Mouse (Mus musculus) layer of hippocampus, adult 8-10 months (tissue): Measurements from ENCODE around the gene Fam219b. TPM values are rescaled to one million over a fixed set of nuclear protein-coding genes. Genes with fewer than 3 reads are reported as not detected.

ENCODE experiments used
- DNase-seq, 2 experiments: peaks; one replicate each; pipeline ENCODE4 v3.0.0; 2022; ENCODE audit warnings: low spot score in 2 of 2
- total RNA-seq, 4 experiments: library from RNA; stranded (reverse); gene quantifications; 2 replicates each; pipeline ENCODE4 v1.2.4; 2022

Fam219b gene
- 10 to 100 TPM; 16.0 to 23.5 (median 20.0) TPM for total RNA-seq

DNA sequence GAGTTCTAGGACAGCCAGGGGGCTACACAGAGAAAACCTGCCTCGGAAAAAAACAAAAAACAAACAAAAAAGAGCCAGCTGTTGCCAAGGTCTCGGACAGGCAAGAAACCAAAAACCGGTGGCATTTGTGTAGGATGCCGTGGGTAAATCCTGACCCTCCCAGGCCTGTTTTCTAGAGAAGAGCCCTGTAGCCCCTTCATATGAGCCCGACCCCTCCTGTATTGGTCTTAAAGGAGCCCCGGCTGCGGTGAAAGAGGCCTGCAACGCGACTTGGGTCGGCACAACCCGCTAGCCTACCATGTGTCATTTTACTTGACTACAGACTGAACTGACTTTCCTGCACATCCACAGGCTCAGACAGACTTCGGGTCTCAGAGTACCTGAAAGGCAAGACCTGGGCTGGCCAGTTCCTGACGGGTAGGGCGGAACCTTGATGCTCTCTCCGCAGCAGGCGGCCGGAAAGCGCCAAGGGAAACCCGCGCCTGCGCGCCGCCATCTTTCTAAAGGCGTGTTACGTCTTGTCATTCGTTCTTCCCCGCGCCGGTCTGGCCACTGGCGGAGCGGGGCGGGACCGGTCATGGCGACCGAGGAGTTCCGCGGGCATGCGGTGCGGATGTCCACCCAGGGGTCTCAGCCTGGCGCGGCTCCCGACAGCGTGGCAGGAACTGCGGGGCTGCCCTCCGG lies at the start of gene Fam219b:
Fam219b (plus strand) TSS at position 485 of the 684 bp plus-strand sequence.
- peak; percentile 89 to 92 for DNase-seq

DNA sequence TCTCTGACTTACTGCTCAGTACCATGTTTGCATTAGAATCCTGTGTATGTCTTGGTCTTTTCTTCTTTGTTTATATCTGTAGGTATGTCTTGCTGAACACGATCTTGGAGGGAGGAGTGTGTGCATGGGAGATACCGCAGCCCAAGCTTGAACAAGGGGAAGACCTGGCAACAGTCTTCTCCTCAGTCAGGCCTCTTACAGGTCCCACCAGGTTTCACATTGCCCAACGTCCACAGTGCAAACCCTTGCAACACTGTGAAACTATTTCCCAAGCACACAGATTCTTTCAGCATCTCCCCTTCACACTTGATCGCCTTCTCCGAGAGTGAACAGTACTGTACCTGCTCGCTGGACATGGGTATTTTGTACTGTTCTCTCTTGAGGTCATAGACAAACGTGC lies 49.5 kb upstream of the Fam219b start:
- DNase-seq = no peak

DNA sequence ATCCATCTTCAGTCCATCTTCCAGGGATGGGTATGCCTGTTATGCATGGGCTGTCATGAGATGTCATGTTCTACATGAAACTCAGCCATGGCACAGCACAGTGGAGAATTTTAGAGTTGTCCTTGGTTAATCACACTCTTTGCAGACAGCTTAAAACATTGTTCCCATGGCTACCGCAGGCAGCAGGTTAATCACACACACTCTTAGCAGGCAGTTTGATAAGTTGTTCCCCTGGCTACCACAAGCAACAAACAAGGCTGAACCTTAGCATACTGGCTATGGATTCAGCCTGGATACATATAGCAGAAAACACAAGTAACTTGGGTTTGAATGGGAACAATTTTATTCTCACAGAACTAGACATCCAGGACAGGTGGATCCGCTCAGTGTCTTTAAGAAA lies 43.8 kb upstream of the Fam219b start:
- DNase-seq = no peak

DNA sequence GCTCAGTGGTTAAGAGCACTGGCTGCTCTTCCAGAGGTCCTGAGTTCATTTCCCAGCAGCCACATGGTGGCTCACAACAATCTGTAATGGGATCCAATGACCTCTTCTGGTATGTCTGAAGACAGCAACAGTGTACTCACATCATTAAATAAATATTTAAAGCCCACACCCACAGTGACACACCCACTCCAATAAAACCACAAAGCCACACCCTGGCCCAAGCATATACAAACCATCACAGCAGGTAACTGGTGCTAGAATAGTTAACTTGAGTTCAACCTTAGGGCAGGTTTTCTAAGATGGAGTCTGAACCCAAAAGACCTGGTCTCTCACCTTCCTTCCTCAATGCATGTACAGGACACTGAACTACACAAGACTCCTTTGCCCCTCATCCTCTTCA lies 42.4 kb upstream of the Fam219b start:
- DNase-seq = no peak

DNA sequence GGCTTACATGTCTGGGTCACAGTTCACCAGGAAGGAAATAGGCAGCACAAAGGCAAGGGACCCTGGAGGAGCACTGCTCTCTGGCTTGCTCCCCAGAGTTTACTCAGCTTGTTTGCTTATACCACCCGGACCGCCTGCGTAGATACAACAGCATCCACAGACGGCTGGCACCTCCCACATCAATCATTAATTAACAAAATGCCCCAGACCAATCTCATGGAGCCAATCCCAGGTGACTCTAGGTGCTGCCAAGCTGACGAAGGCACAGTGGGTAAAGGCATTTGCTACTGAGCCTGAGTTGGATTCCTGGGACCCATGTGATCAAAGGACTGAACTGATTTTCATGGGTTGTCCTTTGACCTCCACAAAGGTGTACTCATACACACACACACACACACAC lies 40.1 kb upstream of the Fam219b start:
- DNase-seq = no peak

DNA sequence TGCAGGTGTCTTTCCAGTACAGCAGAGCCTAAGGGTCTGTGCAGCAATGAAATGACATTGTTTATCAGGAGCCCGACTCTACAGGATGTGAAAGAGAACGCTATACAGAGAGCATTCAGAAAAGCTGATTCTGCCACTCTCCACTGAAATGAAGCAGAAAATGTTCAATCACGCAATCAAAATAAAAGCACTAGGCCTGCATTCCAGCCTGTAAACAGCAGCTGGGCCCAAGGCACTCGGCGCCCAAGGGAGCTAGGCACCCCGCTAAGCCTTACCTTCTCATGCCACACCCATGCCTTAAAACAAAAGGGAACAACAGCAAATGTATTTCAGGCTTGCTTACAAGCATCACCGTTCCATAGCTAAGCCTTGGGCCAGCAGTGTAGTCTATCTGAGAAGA lies 38.8 kb upstream of the Fam219b start:
- DNase-seq = no peak

DNA sequence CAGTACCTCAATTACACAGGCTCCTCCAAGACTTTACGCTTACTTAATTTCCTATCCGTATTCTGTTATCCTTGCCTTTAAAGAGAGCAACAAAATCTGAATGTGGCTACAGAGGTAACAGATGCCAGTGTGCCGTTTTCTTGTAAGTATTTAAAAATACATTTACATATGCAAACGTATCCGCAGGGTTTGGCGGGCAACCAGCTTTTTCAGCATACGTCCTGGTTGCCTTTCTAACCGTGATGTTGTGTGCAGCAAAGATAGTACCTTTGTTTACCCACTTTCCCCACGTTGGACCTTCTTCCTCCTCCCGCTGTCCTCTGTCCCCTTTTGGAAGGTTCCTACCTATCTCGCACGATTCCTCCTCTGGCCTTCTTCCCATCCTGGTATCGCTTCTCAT lies 35.9 kb upstream of the Fam219b start:
- DNase-seq = no peak

DNA sequence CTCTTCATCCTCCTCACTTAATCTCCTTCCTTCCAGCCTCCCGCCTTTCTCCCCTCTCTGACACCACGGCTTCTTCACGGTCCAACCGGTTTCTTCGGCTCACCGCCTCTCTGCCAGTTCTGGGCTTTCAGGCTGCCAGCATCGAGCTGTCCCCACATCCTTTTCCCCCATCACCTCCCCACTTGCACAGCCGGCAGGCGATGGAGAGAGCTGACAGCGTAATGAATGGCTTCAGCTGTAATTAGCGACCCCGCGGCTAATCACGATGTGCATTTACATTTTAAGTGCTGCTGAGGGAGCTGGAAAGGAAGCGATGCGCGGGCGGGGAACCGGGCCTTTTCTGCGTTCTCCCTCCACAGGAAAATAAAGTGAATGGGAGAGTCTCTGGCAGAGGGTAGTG lies 35.5 kb upstream of the Fam219b start:
- no peak for DNase-seq

DNA sequence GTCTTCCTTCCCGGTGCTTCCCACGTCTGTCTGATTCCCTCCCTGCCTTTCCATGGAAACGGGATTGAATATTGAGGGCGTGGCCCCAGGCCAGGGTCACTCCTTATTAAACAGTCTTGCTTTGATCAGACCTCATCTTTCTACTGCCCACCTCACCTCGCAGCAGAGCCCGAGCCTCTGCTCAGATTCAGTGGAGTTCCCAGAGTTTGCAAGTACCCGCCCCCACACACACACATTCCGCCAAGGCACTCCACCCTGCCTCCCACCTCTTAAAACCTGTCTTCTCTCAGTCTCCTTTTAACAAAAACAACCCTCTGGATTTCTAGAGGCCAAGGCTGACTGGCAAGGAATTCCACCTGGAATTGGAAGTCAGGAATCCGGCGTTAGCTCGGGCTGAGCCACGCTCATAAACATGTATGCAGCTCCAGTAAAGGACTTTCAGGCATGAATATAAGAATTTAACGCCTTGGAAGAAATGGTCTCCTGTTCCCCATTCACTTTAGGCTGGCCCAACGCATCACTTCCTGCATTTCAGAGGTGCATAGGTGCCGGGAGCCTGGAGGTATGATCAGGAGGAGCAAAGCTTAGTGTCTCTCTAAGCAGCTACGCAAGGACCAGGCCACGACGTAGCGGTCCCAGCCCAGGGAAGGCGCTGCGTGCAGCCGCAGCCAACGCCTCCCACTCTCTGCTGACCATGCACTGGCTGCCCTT lies 34.3 kb upstream of the Fam219b start:
- DNase-seq = no peak

DNA sequence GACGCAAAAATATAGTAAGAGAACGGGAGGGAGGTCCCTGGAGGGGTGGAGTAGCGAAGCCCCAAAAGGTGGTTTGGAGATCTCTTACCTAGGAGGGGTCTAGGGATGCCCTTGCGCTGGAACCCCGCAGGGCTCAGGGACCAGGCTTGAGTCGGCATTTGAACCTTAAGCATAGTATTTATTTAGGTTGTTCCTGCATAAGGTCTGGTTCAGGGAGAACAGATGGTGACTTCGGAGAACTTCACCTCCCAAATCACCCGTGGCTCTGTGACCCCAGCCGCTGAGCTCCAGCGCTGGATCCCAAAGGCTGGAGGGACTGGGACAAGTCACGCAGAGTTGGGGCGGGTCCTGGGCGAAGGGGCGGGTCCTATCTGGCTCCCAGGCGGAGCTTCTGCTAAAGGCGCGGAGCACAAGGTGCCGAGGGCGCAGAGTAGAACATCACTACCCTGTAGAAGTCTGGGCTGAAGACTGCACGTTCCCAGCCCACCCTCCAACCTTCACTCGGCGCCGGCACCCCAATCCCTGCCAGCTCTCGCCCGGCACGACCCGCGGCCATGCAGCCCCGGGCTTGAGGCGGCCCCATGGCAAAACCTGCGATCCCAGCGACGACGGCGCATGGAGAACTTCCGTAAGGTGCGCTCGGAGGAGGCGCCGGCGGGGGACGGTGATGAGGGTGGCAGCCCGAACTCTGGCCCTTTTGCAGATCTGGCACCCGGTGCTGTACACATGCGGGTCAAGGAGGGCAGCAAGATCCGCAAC lies 33.5 kb upstream of the Fam219b start, which contains the start of gene Rpp25:
Rpp25 (plus strand) TSS at position 405 of the 759 bp plus-strand sequence.
- peak in 1 of 2 experiments; percentile 22 for DNase-seq

DNA sequence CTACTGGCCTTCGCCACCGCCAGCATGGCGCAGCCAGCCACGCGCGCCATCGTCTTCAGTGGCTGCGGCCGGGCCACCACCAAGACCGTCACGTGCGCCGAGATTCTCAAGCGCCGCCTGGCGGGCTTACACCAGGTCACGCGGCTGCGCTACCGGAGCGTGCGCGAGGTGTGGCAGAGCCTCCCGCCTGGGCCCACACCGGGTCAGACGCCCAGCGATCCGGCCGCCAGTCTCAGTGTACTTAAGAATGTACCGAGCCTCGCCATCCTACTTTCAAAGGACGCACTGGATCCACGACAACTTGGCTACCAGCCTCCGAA lies 33.0 kb upstream of the Fam219b start:
- peak in 1 of 2 experiments; percentile 25 for DNase-seq

DNA sequence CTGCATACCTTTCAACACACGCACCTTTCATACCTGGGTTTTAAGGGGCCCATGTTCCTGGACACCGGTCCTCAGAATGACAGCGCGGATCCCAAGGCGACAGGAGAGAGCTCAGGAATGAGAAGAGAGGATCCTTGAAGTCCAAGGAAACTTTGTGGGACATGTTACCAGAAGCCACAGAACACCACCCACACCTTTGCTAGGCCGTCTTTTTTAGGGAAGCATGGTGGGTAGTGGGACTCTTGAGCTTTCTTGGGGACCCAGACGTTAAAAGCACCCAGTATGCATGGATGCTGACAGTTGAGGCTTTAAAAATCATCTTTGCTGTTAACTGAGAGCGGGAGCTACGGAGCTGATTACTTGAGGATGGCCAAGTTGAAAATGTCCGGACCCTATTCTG lies 32.4 kb upstream of the Fam219b start:
- no peak for DNase-seq

DNA sequence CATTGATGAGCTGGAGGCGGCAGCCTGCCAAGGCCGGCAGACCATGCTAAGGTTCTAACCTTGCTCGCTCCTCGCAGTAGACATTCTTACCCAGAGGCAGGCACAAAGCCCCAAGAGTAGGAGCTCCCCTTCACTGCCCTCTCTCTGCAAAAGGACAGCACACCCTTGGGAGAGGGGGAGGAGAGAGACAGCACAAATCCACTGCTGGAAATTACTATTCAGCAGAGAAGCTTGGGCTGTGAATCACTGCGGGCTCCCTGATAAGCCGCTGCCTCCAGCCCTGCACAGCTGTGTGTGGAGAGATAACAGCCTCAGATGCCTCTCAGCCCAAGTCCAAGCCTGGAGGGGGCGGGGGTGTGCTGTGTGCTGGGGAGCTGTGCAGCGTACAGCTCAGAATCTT lies 31.6 kb upstream of the Fam219b start:
- peak in 1 of 2 experiments; percentile 33 for DNase-seq

DNA sequence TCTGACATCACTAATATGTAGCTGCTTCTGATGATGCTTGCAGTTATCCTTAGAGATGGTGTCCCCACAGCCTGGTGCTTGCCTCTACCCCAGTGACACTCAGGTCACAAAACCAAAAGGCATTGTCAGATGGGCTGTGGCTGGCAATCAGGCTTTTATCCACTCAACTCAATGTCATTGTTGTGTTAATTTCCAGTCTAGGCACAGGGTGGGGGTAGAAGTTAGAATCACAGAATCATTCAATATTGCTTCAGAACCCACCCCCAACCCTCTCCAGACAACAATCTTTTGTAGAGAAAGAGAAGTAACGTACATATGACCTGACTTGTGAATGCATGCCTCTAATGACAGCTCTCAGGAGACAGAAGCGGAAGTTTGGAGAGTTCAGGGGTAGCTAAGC lies 26.8 kb upstream of the Fam219b start:
- DNase-seq = no peak

DNA sequence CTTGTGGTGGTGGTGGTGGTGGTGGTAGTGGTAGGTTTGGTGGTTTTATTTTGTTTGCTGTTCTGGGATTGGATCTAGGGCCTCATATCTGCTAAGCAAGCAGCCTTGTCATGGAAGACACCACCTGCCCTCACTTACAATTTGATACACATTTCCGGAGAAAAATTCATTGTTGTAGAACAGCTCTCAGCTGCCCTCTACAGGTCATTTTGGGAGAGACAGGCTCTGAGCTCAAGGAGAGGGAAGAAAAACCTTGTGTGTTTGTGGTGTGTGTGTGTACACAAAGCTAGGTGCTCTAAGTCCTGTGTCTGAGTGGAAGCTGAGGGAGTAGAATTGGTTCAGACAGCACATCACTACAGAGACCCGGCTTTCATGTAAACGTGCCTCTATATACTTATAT lies 20.2 kb upstream of the Fam219b start:
- DNase-seq = peak in 1 of 2 experiments; percentile 64

DNA sequence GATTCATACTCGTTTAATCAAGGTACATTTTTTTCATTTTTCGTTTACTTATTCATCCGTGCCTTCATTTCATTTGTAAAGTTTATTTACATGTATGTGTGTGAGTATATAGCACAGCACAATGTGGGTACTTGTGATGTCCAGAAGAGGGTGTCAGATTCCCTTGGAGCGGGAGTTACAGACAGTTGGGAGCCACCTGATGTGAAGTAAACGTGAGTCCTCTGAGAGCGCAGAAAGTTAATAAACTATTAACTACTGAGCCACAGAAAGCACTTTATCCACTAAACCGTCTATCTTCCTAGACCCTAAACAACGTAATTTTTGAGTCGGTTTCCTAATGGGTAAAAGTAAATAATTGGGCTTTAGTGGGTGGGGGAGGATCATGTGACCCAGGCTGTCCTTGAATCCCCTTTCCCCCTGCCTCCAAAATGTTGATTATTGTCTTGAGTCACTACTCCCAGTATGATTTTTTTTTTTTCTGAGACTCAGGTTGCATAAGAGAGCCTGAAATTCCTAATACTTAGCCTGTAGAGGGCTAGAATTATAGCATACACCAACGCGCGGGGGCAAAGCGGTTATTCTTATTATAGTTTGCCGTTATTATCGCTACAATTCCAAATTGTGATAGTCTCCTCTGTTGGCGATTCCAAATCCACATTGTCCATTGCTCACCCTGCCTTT lies 16.8 kb upstream of the Fam219b start:
- no peak for DNase-seq

DNA sequence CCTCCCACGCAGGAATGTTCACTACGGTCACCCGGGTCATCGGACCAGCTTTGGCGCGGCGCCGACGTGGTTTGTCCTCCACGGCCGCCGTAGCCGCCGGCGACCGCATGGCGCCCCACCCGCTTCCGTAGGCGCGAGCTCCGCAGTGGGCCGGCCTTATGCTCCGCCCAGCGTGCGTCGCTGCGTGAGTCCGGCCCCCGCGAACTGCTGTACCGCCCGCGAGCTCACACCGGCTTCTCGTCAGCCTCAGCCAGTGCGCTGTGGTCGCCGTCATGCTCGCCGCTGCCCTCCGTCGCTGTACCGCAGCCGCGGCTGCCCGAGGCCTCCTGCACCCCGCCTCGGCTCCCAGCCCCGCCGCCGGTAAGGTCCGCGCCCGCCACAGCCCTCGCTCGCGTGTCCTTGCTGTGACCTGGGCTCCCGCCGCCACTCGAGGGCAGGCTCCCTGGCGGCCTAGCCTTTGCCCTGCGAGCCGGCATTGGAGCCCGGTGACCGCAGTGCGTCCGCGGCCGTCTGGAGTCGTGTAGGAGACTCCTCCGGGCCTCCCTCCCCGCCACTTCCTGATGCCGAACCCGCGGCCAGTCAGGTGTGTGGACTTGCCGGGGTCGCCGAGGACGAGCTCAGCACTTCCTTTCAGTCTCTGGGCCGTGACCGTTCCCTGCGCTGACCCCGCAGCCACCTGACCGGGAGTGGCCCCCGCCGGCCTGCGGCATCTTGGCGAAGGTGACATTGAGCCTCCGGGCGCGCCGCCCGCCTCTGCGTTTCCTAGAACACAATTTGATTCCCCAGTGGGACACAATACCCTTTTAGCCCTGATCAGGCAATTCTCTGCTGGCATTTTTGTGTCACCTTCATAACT lies 16.0 kb upstream of the Fam219b start, which contains the start of gene Cox5a:
Cox5a (plus strand) TSS at position 219 of the 856 bp plus-strand sequence.
- peak; percentile 86 to 94 for DNase-seq

DNA sequence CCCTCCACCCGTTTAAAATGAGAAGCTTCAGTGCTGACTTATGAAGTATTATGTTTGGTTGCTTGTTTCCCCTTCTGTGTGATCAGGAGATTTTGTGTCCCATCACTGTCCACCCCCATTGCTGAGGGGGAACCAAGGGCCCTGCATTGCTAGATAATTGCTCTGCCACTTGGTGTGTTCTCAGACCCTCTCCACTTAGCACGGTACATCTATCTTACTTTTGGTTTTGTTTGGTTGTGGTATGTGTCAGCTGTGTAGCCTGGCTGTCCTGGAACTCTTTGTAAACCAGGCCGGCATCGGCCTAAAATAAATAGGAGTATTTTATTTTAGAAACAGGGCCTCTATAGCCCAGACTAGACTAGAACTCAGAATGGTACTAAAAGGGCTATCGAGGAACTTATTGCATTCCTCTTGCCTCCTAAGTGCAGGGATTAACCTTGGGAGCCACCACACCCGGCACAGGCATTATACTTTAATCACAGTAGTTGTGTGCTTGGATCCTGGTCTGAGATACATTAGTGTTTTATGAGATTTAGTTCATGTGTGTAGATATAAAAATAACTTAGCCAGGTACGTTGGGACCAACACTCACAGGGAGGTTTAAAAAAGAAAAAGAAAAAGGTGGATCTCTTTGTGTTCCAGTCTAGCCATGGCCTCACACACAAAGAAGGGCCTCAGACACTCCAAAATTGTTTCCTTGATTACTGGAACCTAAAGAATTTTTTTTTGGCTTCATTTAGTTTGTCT lies 15.0 kb upstream of the Fam219b start:
- DNase-seq = no peak

DNA sequence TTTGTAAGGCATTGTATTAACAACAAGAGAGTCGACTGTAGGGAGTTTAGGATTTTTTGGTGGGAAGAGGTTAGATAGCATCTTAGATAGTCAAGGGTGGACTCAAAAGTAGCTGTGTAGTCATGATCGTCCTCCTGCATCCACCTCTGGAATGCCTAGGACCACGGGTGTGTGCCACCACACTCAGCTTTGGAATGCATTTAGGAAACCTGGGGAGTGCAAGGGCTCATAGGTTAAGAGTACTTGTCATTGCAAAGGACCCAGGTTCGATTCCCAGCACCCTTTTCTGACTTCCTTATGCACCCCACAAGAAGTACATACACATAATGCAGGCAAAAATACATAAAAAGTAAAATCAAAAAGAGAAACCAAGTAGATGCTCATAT lies 14.5 kb upstream of the Fam219b start:
- no peak for DNase-seq

DNA sequence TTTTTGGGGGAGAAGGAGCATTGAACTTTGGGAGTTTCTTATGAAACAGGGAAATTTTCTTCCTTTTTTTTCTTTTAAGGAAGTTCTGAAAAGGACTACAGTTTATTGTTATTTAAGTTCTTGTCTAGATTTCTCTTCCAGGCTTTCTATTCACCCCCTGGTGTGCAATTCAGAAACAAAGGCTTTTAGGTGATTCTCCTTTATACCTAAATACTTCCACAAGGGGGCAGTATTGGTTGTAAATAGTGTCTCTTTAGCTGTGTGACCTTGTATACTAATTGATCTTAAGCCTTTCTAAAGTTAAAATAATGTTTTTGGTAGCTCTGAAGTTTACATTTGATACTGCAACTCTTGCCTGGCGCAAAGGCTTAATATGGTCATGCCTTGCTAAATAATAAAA lies 13.6 kb upstream of the Fam219b start:
- DNase-seq = no peak
